Mouse (Mus musculus): Measurements from ENCODE around the gene Plekhm2. TPM values are rescaled to one million over a fixed set of nuclear protein-coding genes. Genes with fewer than 3 reads are reported as not detected.

The Plekhm2 gene
- total RNA-seq, 2 experiments from 2014 or later, result 81.0 to 83.1 TPM

DNA sequence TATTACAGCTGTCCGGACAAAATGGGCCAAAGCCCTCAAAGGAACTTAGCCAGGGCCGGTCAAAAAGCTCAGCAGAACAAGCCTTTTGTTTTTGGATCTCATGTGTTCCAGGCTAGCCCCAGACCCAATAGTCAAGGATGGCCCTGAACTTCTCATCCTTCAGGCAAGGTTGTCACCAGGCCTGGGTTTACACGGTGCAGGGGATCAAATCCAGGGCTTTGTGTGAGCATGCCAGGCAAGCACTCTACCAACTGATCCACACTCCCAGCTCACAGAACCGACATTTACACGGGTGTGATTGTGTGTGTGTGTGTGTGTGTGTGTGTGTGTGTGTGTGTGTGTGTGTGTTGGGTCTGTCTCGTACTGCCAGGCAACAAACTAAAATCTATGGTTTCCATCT is 47.9 kb downstream of the Plekhm2 start:
- DNase-seq, result no peak
- intact Hi-C loops (cut with DNase I), result loop anchor here (5.0 kb wide), 2 partner anchors 170 to 340 kb away; no protein-coding TSS in a partner anchor

DNA sequence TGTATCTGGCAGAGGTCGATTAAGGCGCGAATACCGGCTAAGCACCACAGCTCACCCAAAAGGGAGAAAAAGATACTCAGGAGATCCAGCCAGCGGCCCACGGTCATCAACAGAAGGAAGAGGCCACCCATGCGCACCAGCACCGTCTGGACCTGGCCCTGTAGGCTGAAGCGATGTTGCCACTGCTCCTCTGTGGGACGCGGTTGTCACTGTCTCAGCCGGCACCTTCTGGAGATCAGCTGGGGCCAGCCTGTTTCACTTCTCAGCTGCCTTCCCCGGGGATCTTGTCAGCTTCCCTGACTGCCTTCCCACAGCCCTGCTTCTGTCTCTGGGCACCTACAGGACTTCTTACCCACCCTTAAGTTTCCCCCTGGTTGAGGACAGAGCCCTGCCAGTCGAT is 49.8 kb downstream of the Plekhm2 start:
- intact Hi-C loops (cut with DNase I), result loop anchor here (5.0 kb wide), 2 partner anchors 172 to 342 kb away; no protein-coding TSS in a partner anchor
- no peak for DNase-seq

DNA sequence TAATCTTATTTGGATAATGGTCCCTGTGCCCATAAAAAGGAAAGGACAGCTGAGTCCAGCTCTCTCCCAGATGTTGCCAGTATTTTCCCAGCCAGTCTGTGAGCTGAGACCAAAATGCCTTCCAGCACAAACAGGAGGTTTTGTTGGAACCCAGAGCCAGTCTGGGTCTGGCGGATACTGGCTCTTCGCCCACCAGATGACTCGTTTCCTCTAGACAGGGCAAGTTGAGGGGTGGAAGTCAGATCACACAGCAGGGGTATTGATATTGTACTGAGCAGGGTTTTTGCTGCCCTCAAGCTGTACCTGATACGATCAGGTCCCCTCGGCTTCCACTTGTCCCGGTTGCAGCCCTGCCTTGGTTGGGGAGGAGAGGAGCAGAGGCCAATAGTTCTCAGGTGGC is 55.2 kb downstream of the Plekhm2 start:
- DNase-seq, result peak; percentile 68 to 69
- intact Hi-C loops (cut with DNase I), result no loop called here

DNA sequence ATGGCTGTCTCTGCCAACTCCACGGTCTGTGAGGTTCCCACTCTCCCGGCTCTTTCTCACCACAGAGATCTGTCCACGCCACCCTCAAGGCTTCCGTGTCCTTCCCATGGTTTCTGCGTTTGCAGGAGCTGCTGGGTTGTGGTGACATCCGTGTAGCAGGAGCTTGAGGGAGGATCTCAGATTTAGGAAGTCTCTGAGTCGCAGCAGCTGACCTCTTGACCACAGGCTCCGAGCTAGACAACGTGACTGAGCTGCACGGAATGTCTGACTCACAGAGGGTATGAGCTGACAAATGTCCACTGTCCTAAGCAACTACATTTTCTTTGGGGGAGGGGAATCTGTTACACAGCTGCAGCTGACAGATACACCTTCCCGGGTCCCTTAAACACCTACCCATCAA is 58.8 kb downstream of the Plekhm2 start, which contains the start of gene Fblim1:
TSS of gene Fblim1 (minus strand) at position 236 of the 400 bp plus-strand sequence.
- DNase-seq, result no peak

DNA sequence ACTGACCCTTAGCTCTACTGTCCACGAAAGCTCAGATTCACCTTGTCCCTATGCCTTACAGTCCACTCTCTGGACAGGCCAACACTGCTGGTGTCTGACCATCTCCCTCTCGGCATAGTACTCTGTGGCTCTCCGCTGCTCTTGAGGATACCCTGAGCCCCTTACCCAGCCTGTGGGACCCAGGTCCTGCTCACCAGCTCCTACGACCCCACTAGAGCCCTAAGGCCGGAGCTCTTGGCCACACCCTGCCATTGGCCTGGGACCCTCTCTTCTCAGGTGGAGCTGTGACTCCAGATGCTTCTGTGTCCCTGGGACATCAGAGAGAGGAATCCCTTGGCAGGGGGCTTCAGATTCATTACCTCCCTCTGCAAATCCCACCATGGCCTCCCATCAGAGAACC is 59.3 kb downstream of the Plekhm2 start:
- DNase-seq, result no peak
- intact Hi-C loops (cut with DNase I), result no loop called here

More for the DNA sequence above, 58.8 kb downstream of the Plekhm2 start, which contains the start of gene Fblim1:
- intact Hi-C loops (cut with DNase I), result no loop called here

DNA sequence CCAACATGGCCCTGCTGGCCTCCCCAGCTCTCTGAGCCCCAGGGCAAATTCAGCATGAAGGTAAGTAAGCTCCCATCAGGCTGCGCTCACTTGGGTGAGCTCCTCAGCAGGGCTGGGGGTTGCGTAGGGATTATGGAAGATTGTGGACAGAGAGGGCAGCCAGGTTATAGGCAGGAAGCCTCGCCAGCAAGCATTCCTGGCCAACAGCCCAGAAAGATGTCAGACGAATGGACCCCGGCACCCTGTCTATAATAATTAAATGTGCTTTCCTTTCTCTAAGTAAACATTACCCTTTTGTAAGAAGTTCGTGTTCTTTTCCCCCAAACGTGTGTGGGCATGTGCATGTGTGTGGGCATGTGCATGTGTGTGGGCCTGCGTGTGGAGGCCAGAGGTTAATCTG is 60.2 kb downstream of the Plekhm2 start:
- intact Hi-C loops (cut with DNase I), result no loop called here
- peak; percentile 76 to 79 for DNase-seq

DNA sequence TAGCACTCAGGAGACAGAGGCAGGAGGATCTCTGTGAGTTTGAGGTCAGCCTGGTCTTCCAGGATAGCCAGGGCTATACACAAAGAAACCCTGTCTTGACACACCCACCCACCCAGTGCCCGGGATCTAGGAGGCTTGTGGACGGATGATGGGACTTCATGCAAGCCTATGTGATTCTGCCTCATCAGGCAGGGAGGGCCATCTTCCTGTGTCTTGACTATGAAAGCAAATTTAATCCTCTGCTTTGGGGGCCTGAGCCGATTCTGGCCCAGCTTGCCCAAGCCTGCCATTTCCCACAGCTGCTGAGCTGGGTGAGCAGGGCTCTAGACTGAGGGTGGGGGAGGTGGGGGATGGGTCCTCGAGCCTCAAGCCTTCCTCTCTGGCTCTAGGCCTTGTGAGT is 60.8 kb downstream of the Plekhm2 start:
- no peak for DNase-seq
- intact Hi-C loops (cut with DNase I), result no loop called here

DNA sequence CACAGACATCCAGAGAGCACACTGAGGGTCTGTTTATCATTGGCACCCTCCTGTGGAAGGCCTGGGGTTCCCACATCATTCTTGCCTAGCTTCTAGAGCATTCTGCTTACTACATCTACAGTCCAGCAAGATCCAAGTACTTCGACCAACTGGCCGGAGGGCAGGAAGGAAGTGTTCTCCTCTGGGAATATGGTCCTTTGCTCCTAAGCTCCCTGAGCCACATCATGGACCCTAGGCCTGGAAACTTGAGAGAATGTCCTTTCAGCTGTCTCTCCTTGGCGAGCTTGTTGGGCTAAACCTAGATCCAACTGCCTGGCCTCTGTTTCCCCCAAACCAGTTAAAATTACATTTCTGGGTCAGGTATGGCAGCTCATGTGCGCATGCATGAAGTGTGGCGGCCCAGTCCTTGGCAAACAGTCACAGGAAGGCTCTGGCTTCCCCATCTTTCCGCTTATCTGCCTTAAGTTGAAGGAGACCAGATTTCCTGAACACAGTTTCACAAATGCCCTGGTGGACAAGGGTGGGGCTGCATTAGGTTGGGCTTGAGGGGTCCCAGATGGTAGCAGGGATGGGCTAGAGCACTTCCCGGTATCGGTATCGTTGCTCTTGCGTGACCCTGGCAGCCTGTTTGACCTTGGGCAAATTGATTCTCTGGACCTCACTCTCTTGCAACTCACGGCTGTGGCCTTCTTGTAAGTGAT is 62.0 kb downstream of the Plekhm2 start:
- peak; percentile 43 to 51 for DNase-seq
- intact Hi-C loops (cut with DNase I), result no loop called here

DNA sequence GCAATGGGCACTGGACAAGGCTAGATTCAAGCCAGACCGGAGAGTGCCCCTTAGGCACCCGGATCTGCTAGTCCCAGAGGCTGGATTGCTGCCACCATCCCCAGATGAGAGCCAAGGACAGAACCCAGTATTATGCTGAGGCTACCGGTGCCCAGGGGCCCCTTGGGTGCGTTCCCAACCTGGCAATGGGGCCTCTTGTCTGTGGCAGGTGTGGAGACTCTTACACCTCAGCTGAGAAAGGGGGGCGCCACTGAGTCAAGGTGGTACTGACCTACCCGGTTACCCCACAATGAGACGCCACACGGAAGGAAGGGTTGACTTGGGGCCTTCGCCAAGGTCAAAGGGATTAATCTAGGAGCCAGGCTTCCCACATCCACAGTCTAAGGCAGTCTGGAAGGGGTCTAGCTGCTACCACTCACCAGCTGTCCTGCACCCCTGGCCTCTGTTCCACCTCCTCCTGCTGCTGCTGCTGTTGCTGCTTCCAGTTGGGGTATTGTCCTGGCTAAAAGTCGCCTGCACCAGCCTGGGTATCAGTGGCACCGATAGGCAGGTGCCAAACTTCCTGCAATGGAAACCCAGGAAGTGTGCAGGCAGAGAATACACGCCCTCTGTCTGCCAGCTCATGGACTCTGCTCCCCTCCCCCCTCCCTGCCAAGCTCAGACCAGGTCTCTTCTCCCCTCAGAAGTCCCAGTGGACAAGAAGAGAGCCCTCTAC is 63.4 kb downstream of the Plekhm2 start:
- intact Hi-C loops (cut with DNase I), result no loop called here
- peak; percentile 54 to 62 for DNase-seq

DNA sequence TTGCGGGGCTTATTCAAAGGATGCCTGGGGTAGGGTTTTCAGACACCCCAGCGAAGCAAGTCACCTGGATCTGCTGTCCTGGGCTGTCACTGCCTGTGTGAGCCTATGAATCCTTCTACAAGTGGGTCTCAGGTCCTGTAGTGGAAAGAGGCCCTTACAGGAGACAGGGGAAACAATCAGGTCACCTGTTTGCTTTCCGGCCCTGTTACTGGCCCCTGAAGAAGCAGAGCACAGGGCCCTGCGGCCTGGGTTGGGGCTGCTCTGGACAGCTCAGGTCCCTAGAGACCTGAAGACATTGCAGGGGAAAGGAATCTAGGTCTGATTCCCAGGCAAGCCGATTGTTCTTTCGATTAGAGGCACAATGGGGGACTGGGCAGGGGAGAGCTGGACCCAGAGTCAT is 64.3 kb downstream of the Plekhm2 start:
- peak; percentile 39 to 52 for DNase-seq
- intact Hi-C loops (cut with DNase I), result no loop called here

DNA sequence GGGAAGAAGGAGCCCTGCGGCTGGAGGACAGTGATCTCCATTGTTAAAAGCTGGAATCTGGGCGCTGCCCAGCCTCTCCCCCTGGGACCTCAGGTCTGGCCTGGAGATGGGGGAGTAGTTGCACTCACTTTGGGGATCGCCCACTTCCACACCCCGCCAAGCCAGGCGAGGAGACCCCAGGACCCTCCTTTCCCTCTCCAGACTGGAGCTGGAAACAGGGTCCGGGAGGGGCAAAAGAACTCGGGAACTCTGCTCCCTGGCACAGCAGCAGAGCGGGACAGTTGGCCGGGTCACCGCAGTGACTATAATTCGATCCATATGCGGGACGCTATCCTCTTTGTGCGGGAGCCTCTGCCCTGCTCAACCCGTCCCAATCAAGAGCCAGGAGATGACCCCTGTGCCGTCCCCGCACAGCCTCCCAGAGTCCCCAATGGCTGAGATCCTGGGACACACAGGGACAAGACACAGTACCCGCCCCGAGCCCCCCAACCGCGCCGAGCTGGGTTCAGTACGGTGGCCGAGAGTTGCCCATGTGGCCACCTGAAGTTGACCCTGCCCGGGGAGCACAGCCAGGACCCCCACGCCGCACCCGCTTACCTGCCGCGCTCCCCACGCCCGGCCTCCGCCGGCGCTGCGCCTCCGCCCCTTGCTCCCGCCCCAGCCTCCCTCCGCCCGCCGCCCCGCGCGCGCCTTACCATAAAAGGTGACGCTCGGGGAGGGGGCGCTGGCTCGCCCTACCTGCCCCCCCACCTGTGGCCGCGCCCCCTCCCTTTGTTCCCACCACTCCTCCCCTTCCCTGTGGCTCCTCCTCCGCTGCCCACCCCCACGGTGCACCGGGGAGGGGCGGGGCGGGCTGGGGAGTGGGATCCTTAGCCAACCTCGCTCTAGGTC is 65.2 kb downstream of the Plekhm2 start:
- intact Hi-C loops (cut with DNase I), result no loop called here
- peak; percentile 60 to 63 for DNase-seq

DNA sequence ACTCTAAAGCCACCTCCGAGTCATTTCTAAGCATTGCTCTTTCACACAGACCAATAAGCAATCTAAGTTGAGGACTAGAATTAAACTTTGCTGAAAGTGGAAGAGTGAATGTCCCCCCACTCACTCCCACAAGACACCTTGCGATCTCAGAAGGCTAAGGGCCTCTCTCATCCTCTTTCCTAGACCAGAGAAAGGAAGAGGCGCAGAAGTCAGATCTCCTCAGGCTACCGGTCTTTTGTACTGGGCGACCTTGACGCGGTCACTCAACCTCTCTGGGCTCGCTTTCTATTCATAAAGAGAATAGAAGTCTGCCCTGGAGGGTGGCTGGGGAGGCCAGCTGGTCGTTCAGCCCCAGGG is 65.8 kb downstream of the Plekhm2 start:
- intact Hi-C loops (cut with DNase I), result no loop called here
- no peak for DNase-seq

DNA sequence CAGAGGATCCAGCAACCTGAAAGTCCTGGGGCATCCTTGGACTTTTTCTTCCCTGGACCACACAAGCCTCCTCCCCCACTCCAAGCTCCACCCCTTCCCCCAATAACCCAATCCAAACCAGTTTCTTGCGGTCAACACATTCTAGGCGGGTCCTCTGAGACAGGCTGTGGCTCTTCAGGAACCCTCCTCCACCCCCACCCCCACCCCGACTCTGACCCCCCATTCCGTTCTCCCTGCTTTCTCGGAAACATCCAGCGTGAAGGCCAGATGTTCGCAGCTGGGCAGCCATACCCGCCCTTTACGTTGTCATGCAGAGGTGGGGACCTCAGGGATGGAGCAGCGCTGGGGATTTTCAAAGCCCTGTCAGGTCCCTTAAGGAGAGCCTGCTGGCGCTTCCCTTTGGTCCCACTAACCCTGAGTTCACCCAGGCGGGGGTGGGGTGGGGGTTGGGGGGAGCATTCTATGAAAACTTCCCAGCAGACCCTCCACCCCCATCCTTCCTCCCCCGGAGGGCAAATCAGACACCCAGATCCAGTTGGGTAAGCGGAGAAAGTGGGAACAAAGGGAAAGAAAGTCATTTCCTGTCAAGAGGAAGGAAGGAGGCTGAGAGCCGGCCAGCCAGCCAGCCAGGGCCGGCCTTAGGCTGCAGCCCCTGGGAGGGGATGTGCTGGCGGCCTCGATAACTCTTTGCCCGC is 66.4 kb downstream of the Plekhm2 start:
- DNase-seq, result peak; percentile 77 to 80
- intact Hi-C loops (cut with DNase I), result no loop called here

DNA sequence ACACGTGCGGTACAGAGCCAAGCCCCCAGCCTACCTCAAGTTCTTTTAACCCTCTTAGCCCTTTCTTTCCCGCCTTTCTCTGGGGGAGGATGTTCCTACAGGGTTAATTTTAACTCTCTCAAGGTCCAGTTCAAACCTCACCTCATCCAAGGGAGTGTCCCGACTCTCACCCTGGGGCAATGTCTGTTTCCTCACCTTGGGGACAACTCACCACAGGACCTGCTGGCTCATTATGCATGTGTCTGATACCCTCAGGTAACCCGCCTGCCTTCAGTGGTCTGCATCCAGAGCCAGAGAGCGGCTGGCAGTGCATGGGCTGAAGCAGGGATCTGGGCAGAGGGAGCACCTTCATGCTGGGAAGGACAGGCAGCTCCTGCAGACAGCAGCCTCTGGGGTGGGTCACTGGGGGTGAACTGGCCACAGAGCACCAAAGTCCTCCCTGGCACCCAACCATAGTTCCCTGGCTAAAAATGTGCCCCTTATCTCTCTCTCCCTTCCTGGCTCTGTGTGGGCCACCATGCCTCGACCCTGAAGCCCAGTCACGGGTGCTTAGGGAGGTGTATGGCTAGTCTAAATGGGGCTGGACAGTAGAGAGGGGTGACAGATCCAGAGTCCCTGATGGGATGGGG is 67.9 kb downstream of the Plekhm2 start:
- intact Hi-C loops (cut with DNase I), result no loop called here
- DNase-seq, result peak; percentile 71 to 78

DNA sequence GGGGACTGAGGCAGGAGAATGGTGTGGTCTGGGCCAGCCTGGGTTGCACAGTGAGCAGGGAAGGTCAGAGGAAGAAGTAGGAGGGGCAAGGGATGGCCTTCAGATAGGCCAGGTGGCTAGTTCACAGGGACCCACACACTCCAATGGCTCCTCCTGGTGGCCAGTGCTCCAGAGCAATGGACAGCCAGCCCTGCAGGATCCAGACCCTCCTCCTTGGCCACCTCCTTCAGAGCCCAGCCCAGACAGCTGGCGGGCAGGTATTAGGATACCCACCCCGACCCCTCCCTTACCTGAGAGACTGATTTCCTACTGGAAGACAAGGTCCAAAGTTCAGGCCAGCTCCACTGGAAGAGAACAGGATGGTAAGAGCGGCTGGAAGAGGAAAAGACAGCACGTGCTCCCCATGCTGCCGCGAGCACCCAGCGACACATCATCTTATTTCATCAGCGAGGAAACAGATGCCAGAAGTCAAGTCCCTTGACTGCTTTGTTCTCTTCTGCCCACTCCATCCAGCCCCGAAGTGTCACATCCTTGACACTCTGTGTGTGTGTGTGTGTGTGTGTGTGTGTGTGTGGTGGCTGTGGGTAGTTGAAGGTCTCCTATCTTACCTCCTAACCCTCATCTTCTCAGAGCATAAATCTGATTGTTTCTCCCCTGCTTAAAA is 69.0 kb downstream of the Plekhm2 start:
- DNase-seq, result peak in 1 of 2 experiments; percentile 11
- intact Hi-C loops (cut with DNase I), result no loop called here

DNA sequence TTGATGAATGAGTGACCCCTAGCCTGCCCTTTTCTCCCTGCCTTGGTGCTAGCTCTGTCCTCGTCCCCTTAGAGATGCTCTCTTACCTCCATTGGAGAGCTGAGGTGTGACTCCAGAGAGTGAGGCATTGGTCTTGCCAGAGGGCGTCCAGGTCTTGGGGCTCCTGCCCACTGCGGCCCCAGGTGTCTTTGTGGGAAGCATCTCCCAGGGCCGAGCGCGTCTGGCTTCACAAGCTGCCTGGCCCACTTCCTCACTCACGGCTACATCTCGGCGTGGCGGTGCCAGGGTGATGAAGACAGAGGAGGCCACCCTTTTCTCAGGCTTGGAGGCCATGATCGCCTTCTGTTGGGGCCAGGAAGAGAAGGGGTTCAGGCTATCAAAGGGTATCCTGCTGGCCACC is 69.6 kb downstream of the Plekhm2 start:
- no peak for DNase-seq

DNA sequence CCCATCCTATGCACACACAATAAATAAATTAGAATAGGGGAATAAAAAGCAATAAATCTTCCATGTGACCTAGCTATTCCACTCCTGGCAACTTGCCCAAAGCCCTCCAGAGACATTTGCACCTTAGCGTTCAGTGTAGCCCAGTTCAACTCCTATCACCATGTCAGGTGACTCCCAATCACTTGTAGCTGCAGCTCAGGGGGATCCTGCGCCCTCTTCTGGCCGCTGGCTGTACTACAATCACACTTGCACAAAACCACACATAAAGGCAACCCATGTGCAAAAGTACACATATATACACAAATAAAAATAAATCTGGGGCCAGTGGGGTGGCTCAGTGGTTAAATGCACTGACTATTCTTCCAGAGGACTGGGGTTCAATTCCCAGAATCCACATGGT is 73.2 kb downstream of the Plekhm2 start:
- intact Hi-C loops (cut with DNase I), result no loop called here
- DNase-seq, result peak; percentile 29 to 66

More for the DNA sequence above, 69.6 kb downstream of the Plekhm2 start:
- intact Hi-C loops (cut with DNase I), result no loop called here

DNA sequence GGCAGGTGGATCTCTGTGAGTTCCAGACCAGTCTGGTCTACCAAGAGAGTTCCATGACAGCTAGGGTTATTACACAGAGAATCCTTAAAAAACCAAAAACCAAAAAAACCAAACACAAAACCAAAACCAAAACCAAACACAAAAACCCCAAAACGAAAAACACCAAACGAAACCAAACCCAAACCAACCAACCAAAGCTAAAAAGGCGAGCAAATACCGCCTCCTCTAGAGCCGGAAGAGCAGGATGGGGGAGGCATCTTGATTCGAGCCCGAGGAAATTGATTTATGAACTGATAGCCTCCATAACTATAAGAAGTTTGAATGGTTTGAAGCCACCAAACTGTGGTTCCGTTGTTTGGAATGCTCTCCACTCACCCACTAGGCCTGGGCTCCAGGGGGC is 80.8 kb downstream of the Plekhm2 start:
- no peak for DNase-seq
- intact Hi-C loops (cut with DNase I), result no loop called here

DNA sequence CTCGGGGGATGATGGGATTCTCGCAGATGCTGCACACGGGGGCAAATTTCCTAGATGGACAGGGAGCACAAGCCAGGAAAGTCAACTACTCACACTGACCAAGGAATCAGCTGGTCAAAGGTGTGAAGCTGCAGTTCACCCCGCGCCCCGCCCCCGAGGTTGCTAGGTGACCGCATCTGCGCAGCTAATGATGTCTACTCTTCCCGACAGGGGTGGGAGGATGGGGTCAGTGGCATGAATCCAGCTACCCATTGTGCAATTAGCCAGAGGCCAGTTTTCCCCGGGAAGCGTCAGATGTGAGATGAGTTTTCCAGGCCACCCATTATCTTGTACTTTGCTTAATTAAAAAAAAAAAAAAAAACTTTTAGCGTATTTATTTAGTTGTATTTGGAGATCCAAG is 83.6 kb downstream of the Plekhm2 start:
- intact Hi-C loops (cut with DNase I), result no loop called here
- DNase-seq, result no peak
